Comparison of ENCODE assay signal across 11 mouse cellular contexts in genomic region chr17:73952103-73952521, GRCm38 (mm10). TPM values are rescaled to one million over a fixed set of nuclear protein-coding genes. Genes with fewer than 3 reads are reported as not detected.
DNase-seq lines count a peak whose midpoint lies in the region; ATAC-seq and TF ChIP-seq lines count a peak whose summit lies in the region.
"Had no signal": no experiment of that assay in that cellular context is flagged by ENCODE, and none has a peak within 500 bp of the region (broad histone marks: within the 10 kb centered on the region; RNA-seq: fewer than 3 reads in every experiment).

No protein-coding gene starts in this region.

- no peaks in the 10 kb centered on the region for H3K9me3 ChIP-seq in heart, embryonic 10.5 days
- H3K9me3 ChIP-seq: forebrain, embryonic 15.5 days; neural tube, embryonic 13.5 days had no signal

- peaks cover 8% of the 10 kb centered on the region for H3K4me1 ChIP-seq in bone marrow, adult 2 months (ENCODE audit: control insufficient read depth, insufficient read depth, low read length)
- peaks cover 5% of the 10 kb centered on the region; the same call in 1 of the 2 replicates for H3K4me1 ChIP-seq in heart, embryonic 10.5 days
- H3K4me1 ChIP-seq: forebrain, embryonic 15.5 days had no signal

- under 1% methylated on average over 4 of the region's 4 CpGs for WGBS in bone marrow, adult 2 months
- WGBS in heart, embryonic 10.5 days: 84% methylated on average over 4 of the region's 4 CpGs

- no peaks in the 10 kb centered on the region for H3K27me3 ChIP-seq in heart, embryonic 10.5 days (ENCODE audit: insufficient read depth, poor library complexity, severe bottlenecking)
- H3K27me3 ChIP-seq: forebrain, embryonic 15.5 days; neural tube, embryonic 13.5 days had no signal

- H3K36me3 ChIP-seq in heart, embryonic 10.5 days: no peaks in the 10 kb centered on the region
- H3K36me3 ChIP-seq: forebrain, embryonic 15.5 days; neural tube, embryonic 13.5 days had no signal

- H3K4me3 ChIP-seq in bone marrow, adult 2 months (replicated peaks; ENCODE audit: control insufficient read depth, low read depth, low read length): peak overlapping the region; percentile 39
- H3K4me3 ChIP-seq in heart, embryonic 10.5 days: no peak overlapping the region
- H3K4me3 ChIP-seq: forebrain, embryonic 15.5 days; neural tube, embryonic 13.5 days had no signal

- peak; percentile 16 for DNase-seq in thymus, postnatal 0 days (ENCODE audit: low spot score)
- DNase-seq in thymus, postnatal 25 days: no peak
- peak; percentile 72 to 76 for DNase-seq in spleen, postnatal 36 days (ENCODE audit: low spot score in 2 of 2)
- no peak for DNase-seq in cerebellum, postnatal 4 days (ENCODE audit: low spot score in 2 of 2)
- no peak for DNase-seq in adrenal gland, adult 8-10 months
- no peak for DNase-seq in heart, embryonic 10.5 days (ENCODE audit: low spot score)
- DNase-seq: right cerebral cortex, postnatal 4 days had no signal

- ATAC-seq in megakaryocyte, adult 5-6 weeks (ENCODE audit: poor library complexity, severe bottlenecking): peak; percentile 62
- ATAC-seq: forebrain, embryonic 15.5 days had no signal

- no peak for TF ChIP-seq POLR2A in bone marrow, adult 2 months (IDR thresholded peaks at IDR 0.05; ENCODE audit: borderline replicate concordance, control insufficient read depth, low read depth, low read length)

- peak overlapping the region; percentile 84 for H3K27ac ChIP-seq in bone marrow, adult 2 months (ENCODE audit: control insufficient read depth, insufficient read depth, low read depth, low read length, poor library complexity)
- H3K27ac ChIP-seq in heart, embryonic 10.5 days: no peak overlapping the region
- H3K27ac ChIP-seq: forebrain, embryonic 15.5 days; neural tube, embryonic 13.5 days had no signal

- no peak for TF ChIP-seq CTCF in bone marrow, adult 2 months (IDR thresholded peaks at IDR 0.05; ENCODE audit: control insufficient read depth, insufficient read depth, low read length)

RNA-seq across cellular contexts. Expression of gene Xdh, which starts 2.1 kb away (rescaled TPM):
- polyA plus RNA-seq in thymus, postnatal 0 days (2015; fragmentation: Nextera tagmentation; extraction: Ambion mirVana): 7.1 and 8.5 TPM in 2 replicates
- polyA plus RNA-seq in bone marrow, adult 2 months (2011; ENCODE audit: insufficient read depth, insufficient read length, low replicate concordance, missing spikeins): 50.6 and 114 TPM in 2 replicates
- 218 and 259 TPM in 2 replicates for total RNA-seq in megakaryocyte, adult 5-6 weeks (2015)
- total RNA-seq in megakaryocyte, adult 5-6 weeks (2017): 211 and 252 TPM in 2 replicates
- total RNA-seq in adrenal gland, adult 8-10 months (2022): 100 to 1,000 TPM; 136 to 432 (median 285) TPM
- polyA plus RNA-seq in heart, embryonic 10.5 days (2016; fragmentation: Nextera tagmentation; extraction: Ambion mirVana): 0.05 and 0.16 TPM in 2 replicates

Comparison
In these comparisons a context has a peak if more than half of its experiments do, and no peak if none do; other contexts are left out.
1. DNase-seq: peak in thymus, postnatal 0 days (single experiment) and spleen, postnatal 36 days (2 of 2); none in thymus, postnatal 25 days (single experiment), cerebellum, postnatal 4 days (0 of 2), adrenal gland, adult 8-10 months (single experiment) and heart, embryonic 10.5 days (single experiment).